Mouse (Mus musculus) heart, postnatal 0 days (tissue): Measurements from ENCODE around the gene Itprip.

Source experiments
- CTCF ChIP-seq: IDR thresholded peaks from 2 replicates; pipeline ENCODE4 v1.5.1; 2016; ENCODE audit warnings: antibody characterized with exemption, control low read depth, low read depth
- EP300 ChIP-seq: IDR thresholded peaks from 2 replicates; pipeline ENCODE4 v1.6.1; 2016; ENCODE audit warnings: antibody characterized with exemption, low read depth

DNA sequence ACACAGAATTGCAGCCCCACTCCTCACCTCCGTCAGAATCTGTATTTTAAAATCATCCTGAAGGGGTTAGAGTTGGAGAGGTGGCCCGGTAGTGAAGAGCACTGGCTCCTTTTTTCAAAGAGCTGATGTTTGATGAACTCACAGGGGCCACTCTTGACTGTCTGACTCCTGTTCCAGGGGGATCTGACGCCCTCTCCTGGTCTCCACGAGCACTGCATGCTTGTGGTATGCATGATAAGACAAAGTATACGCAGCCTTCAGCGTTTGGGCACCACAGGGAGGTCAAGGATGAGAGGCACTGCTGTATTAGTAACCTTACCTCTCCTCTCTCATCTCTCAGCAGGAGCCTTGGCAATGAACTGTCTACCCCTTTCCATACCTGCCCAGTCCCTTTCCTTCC, 19.1 kb downstream of the Itprip start:
- TF ChIP-seq CTCF, result peak; percentile 41
- TF ChIP-seq EP300, result no peak
